Mouse (Mus musculus): ENCODE results near the gene Sec14l3.

The Sec14l3 gene

DNA sequence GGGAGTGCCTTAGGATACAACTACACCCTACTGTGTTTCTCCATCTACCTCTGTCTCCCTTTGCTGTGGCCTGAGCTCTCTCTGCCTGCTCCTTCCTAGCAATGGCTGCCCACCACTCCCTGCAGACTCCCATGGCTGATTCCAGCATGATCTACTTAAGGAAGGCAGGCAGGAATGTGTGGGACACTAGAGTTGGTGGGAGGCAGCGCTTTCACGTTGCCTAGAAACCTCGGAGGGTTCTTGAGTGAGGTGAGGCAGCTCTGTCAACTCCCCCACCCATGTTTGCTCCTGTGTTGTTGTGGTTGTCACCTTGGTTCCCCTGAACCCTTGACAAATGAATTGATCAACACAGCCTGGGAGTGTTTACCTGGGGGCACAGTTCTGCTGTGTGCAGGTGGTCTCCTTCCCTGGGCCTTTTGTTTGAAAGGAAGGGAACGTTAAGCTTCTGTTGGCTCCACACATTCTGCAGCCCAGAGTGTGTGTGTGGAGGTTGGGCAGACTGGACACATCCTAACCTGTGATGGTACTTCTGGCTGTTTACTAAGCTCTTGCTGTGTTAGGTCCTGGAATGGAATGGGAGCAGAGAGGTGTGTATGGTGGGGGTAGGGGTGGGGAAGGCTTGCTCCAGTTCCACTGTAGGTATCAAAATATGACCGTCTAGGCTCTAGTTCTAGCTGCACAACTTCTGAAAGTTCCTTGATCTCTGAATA is 3.6 kb upstream of the Sec14l3 start:
- in situ Hi-C loops (cut with MboI, MseI) = no loop called here

DNA sequence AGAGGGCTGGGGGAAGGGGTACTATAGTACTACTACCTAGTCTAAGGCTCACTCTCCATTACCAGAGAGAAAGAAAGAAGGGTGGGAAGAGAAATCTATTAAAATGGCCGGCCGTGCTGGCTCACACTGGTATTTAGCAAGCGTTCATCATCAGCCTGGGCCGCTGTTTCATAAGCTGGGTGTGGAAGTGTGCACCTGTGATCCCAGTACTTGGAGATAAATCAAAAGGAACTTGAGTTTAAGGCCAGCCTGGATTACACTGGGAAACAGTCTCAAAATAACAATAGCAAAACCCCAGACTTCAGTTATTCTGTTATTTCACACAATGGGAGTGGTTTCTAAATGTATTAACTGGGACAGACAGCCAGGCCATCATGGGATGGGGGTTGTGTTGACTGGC is 2.1 kb upstream of the Sec14l3 start:
- in situ Hi-C loops (cut with MboI, MseI) = no loop called here

DNA sequence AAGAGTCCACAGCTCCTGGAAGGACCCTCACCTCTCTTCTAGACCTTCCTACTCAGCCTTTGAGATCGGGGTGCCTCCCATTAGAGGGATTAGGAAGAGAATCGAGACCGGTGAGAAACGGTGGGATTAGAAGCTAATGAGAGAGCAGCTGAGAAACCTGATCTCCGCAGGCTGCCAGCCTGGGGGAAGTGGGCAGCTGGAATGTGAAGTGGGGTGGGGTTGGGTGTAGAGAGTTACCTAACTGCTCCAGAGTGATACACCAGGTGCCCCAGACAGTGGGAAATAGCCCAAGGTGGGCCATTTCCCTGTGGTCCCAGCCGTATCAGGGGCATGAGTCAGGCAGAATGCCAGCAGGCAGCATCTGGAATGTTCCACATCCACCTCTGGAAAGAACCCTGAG is 1.7 kb upstream of the Sec14l3 start:
- in situ Hi-C loops (cut with MboI, MseI) = no loop called here

DNA sequence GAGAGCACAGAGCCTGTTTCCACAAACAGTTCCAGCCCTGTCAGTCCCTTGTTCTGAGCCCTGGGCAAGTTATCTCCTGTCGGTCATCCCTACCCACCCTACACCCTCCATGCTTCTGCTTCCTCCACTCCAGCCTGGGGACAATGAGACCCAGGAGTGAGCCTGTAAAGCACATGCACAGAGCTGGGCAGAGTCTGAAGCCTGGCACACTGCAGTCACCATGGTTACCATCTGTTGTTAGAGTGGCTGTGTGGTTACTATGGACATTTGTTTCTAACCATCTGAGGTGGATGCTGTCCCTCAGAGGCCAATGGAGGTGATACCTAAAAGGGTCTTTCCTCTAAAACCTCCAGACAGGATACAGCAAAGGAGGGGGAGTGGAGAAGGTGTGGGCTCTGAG is 5.0 kb downstream of the Sec14l3 start:
- in situ Hi-C loops (cut with MboI, MseI) = no loop called here

DNA sequence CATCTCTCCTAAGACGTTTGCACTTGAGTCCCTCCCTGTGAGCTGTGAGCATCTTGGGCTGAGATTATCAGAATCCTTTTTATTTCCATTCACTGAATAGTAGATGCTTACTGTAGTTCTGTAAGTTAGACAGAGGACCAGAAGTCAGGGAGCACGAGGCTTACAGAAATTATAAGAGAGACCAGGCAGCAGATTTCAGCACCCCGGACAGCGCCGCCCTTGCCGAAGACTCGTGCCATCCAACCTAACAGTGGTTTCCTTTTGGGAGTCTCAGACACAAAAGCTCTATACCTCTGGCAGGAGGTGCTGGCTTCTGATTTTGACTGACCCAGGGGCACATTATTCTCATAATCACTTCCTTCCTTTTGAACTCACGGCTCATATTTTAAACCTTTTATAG is 12.0 kb downstream of the Sec14l3 start:
- in situ Hi-C loops (cut with MboI, MseI) = no loop called here

DNA sequence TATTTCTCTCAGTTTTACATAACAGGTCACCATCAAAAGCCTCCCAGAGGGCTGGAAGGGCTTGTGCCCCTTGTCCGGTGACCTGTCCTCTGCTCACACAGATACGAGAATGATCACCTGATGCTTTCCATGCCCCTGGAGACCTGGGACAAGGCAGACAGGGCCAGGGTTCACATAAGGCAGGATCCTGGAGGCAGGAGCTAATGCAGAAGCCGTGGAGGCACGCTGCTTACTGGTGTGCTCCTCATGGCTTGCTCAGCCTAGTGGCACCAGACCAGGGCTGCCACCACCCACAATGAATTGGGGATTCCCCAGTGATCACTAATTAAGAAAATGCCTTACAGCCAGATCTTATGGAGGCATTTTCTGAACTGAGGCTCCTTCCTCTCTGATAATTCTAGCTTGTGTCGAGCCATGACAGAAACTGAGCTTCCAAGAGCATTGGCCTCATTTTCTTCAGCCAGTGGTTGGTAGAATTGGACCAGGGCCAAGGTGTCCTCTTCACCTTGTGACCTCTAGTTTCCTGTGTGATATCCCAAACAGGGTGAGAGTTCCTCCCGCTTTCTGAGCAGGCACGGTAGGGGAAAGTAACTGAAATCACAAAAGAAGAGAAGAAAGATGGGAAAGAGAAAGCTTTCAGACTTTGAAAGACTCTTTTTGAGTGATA is 13.8 kb downstream of the Sec14l3 start:
- in situ Hi-C loops (cut with MboI, MseI) = no loop called here

DNA sequence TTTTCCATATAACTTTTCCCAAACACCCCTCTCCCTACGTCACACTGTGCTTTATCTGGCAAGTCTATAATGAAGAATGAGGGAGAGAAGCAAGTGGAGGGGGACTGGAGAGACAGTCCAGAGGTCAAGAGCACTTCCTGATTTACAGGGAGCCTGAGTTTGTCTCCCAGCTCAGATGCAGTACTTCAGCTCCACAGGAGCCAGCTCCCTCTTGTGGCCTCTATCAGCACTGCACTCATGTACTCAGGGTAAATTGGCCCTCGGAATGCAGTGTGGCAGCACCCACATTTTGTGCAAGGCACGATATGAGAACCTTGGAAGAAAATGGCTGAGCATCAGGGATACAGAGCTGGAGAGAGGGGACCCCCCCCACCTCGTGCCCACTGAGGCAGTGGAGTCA is 15.6 kb downstream of the Sec14l3 start:
- in situ Hi-C loops (cut with MboI, MseI) = no loop called here

DNA sequence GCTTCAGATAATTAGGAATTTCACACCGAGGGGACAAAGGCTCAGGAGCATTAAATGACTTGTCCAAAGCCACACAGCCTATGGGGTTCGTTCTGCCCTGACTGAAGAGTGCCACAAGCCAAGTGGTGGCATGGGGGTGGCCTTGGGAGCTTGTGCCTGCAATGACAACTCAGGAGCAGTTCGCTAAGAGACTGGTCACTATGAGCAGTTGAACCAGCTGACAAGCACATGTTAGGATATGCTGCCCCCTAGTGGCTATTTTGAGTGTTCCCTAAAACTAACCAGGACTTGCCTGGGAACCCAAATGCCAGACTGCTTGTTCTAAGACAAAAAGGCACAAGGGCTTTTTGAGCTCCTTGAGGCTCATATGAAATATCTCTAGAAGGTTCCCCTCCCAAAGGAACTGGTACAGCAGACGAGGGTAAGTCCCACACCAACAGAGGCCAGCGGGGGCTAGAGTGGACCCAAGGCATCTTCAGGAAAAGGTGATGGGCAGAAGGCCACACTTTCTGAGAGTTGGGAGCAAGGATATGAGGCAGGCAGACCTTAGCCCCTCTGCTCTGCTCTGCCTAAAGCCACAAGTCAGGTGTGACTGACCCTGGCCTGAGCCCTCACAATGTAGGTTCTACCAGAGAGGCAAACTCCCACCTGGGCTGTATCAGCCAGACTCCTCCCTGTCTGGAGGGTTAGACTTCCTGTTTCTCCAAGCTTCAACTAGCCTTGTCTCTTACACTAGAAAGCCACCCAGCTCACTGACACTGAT is 18.9 kb downstream of the Sec14l3 start:
- in situ Hi-C loops (cut with MboI, MseI) = no loop called here

DNA sequence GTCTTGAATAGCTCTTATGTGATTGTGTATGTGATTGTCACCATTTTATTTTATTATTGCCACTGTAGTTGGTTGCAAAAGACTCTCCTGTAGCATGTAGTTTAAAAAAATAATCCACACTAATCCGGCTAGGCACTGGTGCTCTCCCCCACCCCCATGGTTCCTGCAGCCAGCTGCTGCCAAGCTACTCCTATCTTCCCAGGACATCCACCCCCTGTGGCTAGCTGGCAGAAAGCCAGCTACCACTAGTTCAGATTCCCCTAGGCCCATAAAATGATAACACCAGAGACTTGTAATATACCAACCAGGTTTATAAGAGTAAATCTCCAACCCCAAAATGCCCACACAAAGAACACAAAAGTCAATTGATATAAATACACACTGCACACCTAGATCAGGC is 21.6 kb downstream of the Sec14l3 start:
- in situ Hi-C loops (cut with MboI, MseI) = no loop called here

DNA sequence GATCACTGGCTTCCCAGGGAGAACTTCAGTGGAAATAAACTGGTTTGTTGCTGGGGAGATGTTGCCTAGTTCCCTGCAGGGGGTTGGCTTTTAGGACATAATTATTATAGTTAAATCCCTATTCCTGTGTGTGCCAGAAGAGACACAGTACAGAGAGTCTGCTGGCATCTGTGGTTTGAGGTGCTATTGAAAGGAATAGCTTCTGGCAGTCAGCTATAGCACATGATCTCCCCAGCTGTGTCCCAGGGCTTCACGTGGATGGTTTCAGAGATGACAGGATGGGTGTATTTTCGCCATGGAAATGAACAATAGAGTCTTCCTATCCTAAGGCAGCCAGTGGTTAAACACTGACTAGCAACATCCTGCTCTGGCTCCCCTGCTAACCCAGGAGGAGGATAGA is 22.6 kb downstream of the Sec14l3 start:
- in situ Hi-C loops (cut with MboI, MseI) = no loop called here

DNA sequence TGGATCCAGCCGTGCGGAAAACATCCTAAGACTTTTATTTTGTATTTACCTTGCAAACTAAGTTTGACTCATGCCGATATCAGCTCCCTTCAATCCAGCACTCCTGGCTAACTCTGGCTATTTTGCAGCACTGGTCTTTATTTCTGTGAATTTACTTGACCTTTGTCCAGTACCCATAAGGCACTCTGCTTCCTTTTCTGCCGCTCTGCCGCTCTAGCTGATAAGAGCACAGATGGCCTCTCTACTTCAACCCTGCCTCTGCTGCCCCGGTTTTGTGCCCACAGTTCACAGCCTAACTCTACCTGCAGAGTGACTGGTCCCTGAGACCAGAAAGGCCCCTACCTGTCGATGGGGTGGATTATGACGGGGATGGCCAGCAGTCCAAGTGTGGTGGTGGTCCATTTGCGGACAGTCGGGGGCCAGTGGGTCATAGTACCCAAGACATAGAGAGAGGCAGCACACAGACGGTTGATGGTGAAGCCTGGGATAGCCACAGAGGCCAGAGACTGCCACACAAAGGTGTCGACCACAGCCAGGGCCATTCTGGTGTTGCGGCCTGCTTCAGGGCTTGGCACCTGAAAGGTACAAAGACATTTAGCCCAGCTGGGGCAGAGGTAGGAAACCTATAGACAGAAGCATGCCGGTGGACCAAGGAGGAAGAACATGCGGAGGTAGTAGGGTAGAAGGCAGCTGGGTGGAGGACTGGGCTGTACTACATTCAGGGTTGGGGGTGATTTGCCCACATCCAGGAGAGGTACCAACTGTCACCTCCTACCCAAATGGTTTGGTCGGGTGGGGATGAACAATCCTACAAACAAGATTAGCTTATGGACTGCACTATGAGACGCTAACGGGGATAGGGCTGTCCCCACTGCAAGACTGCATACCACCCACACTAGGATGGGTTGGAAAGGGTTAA is 29.1 kb downstream of the Sec14l3 start:
- in situ Hi-C loops (cut with MboI, MseI) = no loop called here

DNA sequence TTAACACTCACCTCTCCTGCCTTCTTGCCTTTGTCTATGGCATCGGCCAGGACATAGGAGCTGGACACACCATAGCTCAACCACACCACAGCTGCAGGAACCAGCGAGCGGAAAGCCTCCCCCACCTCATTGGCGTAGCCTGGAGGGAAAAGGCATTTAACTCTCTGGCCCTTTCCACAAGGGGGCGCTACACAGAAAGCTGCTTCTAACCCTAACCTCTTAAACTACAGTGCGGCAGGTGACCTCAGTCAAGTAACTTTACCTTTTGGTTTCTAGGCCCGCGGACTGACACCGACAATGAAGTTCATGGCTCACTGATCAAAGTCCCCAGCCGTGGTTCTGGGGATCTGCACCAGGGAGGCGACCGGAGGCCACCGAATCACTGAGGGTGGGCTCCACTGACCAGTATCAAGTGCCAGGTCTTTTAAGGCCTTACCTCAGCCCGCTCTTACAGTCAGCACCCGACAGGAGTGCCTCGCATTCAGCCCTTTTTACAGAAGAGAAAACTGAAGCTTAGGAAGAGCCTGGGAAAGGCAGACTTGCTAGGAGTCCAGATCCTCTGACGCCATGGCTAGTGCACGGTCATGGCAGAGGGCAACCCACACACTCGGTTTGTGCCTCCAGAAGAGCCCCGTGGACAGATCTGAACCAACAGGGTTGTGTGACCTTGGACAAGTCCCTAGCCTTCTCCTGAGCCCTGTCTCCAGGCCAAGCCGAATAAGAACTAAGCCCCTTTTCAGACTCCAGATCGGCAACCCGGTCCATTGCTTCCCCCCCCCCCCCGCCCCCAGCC is 29.9 kb downstream of the Sec14l3 start:
- in situ Hi-C loops (cut with MboI, MseI) = loop anchor here (5.0 kb wide), 1 partner anchor 43 kb away; the partner anchor contains the start of gene Rnf215

DNA sequence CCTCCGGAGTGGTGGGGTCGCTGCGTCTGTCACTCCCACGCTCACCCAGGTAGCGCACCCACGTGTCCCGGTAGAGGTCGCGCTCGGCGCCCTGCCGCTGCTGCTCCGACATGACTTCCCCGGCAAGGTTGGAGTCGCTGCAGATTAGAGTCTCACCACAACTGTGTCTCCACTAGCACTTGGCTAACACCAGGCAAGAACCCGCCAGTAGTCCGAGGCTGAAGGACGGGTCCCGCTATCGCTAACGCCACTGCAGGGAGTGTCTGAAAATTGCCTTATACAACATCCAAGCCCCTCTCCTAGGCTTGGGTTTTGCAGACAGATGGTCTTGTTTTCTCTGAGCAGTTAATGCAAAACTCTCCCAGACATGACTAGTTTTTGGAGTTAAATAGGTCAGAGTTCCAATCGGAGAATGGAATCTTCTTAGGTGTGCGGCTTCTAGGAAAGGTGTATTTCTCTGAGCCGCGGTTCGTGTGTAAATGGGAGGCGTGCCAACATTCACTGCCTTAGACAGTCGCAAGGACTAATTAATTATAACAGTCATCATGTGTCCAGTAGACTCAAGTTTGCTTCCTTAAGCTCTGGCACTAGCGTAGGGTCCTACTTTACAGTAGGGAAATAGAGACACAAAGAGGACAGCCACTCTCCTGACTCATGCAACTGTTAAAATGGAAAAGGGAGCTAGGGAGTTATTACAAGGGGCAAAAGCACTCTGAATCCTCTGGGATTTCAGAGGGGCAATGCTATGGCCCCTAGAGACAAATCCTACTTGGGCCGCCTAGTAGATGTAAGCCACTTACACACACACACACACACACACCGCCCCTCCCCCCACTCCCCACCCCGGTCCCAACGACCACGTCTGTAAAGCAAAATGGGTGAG is 30.8 kb downstream of the Sec14l3 start, which contains the start of gene Mtfp1:
Gene Mtfp1 (minus strand): TSS at position 275 of the 883 bp plus-strand sequence.
- in situ Hi-C loops (cut with MboI, MseI) = loop anchor here (5.0 kb wide), 1 partner anchor 42 kb away; the partner anchor contains the start of gene Rnf215

DNA sequence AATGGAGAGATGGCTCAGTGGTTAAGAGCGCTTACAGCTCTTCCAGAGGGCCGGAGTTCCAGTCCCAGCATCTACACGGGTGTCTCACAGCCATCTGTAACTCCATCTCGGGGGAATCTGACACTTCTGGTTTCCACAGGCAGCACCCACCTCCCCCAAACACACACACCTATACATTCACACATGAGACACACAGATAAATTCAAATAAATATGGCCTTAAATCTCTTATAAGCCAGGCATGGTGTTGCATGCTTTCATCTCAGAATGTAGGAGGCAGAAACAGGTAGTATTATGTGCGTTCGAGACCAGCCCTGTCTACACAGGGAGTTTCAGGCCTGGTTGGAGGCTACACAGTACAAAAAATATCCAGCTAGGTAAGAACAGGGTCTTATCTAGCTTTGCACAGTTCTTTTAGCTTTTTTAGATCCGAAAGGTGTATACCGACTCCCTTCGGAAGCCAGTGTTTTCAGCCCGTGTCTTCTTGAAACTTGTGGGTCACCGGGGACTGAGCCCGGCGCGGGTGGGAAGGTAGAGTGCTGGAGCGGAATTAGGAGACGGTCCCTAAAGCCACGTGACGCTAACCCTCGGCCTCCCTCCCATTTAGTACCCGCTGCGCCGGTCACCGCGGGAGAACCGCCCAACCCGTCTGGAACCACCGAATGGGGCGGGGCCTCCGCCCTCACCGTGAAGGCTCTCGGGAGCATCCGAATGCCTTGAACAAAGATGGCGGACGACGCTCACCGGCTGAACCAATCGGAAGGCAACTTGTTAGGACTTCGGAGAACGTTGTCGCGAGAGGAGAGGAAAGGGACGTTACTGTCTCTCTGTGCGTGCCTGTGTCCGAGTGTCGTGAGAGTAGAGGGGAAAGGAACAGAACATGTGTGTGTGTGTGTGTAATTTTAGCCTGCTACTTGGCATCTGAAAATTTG is 31.7 kb downstream of the Sec14l3 start:
- in situ Hi-C loops (cut with MboI, MseI) = loop anchor here (5.0 kb wide), 1 partner anchor 41 kb away; the partner anchor contains the start of gene Rnf215

DNA sequence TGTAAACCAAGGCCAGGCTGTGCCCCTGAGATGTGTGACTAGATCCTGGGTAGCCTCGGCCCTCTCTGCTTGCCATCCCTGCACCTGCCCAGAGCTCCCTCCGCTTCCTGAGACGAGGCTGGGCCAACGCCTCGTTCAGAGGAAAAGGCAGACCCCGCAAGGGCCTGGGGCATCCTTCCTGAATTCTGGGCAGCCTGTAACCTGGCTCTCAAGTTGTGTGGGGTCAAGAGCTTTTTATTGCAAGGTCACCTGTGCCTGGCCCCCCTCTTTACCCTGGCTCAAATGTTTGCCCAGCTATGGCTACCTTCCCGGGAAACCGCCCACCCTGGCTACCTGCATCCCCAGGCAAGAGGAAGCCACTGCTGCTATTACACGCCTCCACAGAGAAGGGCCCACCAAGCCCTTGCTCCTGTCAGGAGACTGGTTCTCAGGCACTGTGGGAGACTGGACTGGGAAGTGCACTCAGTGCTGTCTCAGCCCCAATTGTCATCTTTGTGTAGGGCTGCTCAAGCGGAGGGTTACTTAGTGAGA is 32.5 kb downstream of the Sec14l3 start:
- in situ Hi-C loops (cut with MboI, MseI) = loop anchor here (5.0 kb wide), 1 partner anchor 40 kb away; the partner anchor contains the start of gene Rnf215

DNA sequence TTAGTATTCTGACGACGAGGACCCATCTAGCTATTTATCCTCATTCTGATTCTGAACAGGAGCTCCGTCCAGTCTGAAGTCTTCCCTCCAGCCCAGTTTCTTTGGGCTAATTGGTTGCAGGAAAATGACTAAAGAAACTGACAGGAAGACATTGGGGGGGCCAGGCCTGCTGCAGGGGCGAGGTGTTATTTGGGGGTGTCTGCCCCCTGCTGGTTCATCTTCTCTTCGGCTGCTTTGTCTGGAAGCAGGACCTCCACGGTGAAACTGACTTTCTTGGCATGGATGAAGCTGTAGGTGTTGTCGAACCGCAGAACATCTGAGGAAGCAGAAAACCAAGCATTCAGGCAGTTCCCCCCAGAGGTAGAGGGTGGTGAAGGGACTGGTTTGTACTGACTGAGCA is 33.5 kb downstream of the Sec14l3 start:
- in situ Hi-C loops (cut with MboI, MseI) = loop anchor here (5.0 kb wide), 1 partner anchor 39 kb away; the partner anchor contains the start of gene Rnf215

DNA sequence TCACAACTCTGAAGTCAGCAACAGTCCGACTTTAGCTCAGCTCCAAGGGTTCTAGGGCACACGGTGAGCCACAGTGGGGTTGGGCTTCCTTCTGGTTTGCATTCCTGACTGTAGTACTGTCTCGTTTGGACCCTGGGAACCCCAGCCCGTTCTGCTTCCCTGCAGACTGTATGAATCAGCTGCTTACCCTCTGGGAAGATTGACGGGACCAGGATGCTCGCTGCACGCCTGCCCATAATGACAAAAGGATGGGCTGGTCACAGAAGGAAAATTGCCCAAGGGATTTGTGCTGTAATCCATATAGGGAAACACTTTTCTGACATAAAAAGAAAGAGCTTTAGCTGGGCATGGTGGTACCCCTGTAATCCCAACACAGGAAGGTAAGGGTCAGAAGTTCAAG is 34.2 kb downstream of the Sec14l3 start:
- in situ Hi-C loops (cut with MboI, MseI) = loop anchor here (5.0 kb wide), 1 partner anchor 38 kb away; the partner anchor contains the start of gene Rnf215

DNA sequence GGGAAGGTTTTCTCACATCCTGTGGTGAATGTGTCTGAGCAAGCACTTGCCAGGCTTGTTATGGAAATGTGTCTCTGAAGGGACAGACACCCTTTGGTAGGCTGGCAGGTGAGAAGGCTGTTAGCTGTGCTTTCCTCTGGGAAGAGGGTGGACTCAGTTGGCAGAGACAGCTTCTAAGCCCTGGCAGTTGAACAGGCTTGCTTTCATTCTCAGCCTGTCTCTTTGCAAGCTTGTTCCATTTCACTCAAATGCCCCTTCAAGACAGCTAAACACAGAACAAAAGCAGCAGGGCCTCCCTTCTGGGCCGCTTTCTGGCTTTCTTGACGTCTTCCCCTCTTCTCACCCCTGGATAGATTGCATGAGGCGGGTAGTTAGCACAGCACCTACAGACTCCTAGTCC is 34.8 kb downstream of the Sec14l3 start:
- in situ Hi-C loops (cut with MboI, MseI) = loop anchor here (5.0 kb wide), 1 partner anchor 38 kb away; the partner anchor contains the start of gene Rnf215
